Mouse (Mus musculus) mouse embryonic stem cell (cell line): Measurements from ENCODE around the gene Gm7971.
"Not testable (repeated sequence)": the region's sequence is repeated elsewhere in the genome, so short reads cannot be mapped to it uniquely, and the experiment has no call there.

ENCODE experiments used
- in situ Hi-C, 2 experiments: fragments of 300-500 bp; cut with MboI; formaldehyde crosslinking; loops; 1 replicate in 1 of 2; 3 replicates in 1 of 2; pipeline ENCODE4 v1.14.3; 2019 to 2020; ENCODE audit warnings: low sequenced_read_pairs in 2 of 2, low pct_unique_long_range_greater_than_20kb in 1 of 2, mixed read lengths in 1 of 2; ENCODE audit not compliant: unreplicated experiment in 1 of 2

The Gm7971 gene

GRCm38 (mm10) chr5:95594775-95595174 lies at the start of gene Gm7971:
Gene Gm7971, minus strand, starts transcription at chr5:95594875.
- in situ Hi-C loops, result not testable (repeated sequence)
